Mouse (Mus musculus): ENCODE data around the gene Mrpl9.

GRCm38 (mm10) chr3:94430980-94431379, 12.1 kb upstream of the Mrpl9 start:
- TF ChIP-seq POLR2A (IDR thresholded peaks at IDR 0.05; ENCODE audit: insufficient read depth, low read length): no peak
- no peak for TF ChIP-seq CTCF (IDR thresholded peaks at IDR 0.05; ENCODE audit: low read depth, low read length)
- TF ChIP-seq EP300 (IDR thresholded peaks at IDR 0.05; ENCODE audit: insufficient read depth, low read depth, low read length): no peak

Measured in ES-Bruce4 (cell line).